Mouse (Mus musculus): ENCODE measurements around the gene Hecw2. TPM values are rescaled to one million over a fixed set of nuclear protein-coding genes. Genes with fewer than 3 reads are reported as not detected.

Hecw2 gene
- polyA plus RNA-seq, 2 experiments: 0.17 to 0.26 TPM

GRCm38 (mm10) chr1:53841080-53841479, 353.9 kb downstream of the Hecw2 start:
- Histone ChIP-seq H3K4me1 (replicated peaks; ENCODE audit: control insufficient read depth in 2 of 2, insufficient read depth in 2 of 2, low read length in 1 of 2) (0 out of 4 replicates have a peak, but pooled peaks cover 0 to 2% of the 10 kb centered on the region in 2 experiments), H3K27ac (no peak overlapping the region), H3K27me3 (ENCODE audit: control insufficient read depth, insufficient read depth, low read length) (no peaks in the 10 kb centered on the region), H3K4me2 (ENCODE audit: low read depth) (no peak overlapping the region), H3K36me3 (replicated peaks; ENCODE audit: control insufficient read depth, insufficient read depth, low read depth) (no peaks in the 10 kb centered on the region), H3K9me3 (ENCODE audit: control insufficient read depth, low read length) (no peaks in the 10 kb centered on the region), H3K9ac (replicated peaks) (no peak overlapping the region), H3K4me3 (ENCODE audit: insufficient read depth in 1 of 2, low read depth in 2 of 2, low read length in 2 of 2) (no peak overlapping the region)
- TF ChIP-seq EP300 (IDR thresholded peaks at IDR 0.05; ENCODE audit: low read depth) (no peak), CTCF (IDR thresholded peaks at IDR 0.05; ENCODE audit: low read depth) (no peak)
- 54% methylated on average over 4 of the region's 4 CpGs for WGBS (ENCODE audit: insufficient replicate concordance)
- ATAC-seq (ENCODE audit: insufficient read depth): no peak
- no peak for DNase-seq (ENCODE audit: low read depth in 3 of 3, low spot score in 3 of 3)

GRCm38 (mm10) chr1:53839392-53839791, 355.6 kb downstream of the Hecw2 start:
- ATAC-seq (ENCODE audit: insufficient read depth): no peak
- no peak for TF ChIP-seq EP300 (IDR thresholded peaks at IDR 0.05; ENCODE audit: low read depth)
- TF ChIP-seq CTCF (IDR thresholded peaks at IDR 0.05; ENCODE audit: low read depth): no peak
- no peak overlapping the region for H3K27ac ChIP-seq
- no peaks in the 10 kb centered on the region for H3K36me3 ChIP-seq (replicated peaks; ENCODE audit: control insufficient read depth, insufficient read depth, low read depth)
- no peak overlapping the region for H3K4me2 ChIP-seq (ENCODE audit: low read depth)
- no peak overlapping the region for H3K4me3 ChIP-seq (ENCODE audit: insufficient read depth in 1 of 2, low read depth in 2 of 2, low read length in 2 of 2)
- H3K4me1 ChIP-seq (replicated peaks; ENCODE audit: control insufficient read depth in 2 of 2, insufficient read depth in 2 of 2, low read length in 1 of 2): 0 out of 4 replicates have a peak, but pooled peaks cover 0 to 2% of the 10 kb centered on the region in 2 experiments
- H3K9me3 ChIP-seq (ENCODE audit: control insufficient read depth, low read length): no peaks in the 10 kb centered on the region
- DNase-seq (ENCODE audit: low read depth in 3 of 3, low spot score in 3 of 3): no peak
- H3K9ac ChIP-seq (replicated peaks): no peak overlapping the region
- no peaks in the 10 kb centered on the region for H3K27me3 ChIP-seq (ENCODE audit: control insufficient read depth, insufficient read depth, low read length)
- 52% methylated on average over 2 of the region's 2 CpGs for WGBS (ENCODE audit: insufficient replicate concordance)

GRCm38 (mm10) chr1:53838182-53838859, 356.6 kb downstream of the Hecw2 start:
- H3K4me2 ChIP-seq (ENCODE audit: low read depth): no peak overlapping the region
- TF ChIP-seq CTCF (IDR thresholded peaks at IDR 0.05; ENCODE audit: low read depth): no peak
- no peak for TF ChIP-seq EP300 (IDR thresholded peaks at IDR 0.05; ENCODE audit: low read depth)
- no peak overlapping the region for H3K4me3 ChIP-seq (ENCODE audit: insufficient read depth in 1 of 2, low read depth in 2 of 2, low read length in 2 of 2)
- ATAC-seq (ENCODE audit: insufficient read depth) (no peak), DNase-seq (ENCODE audit: low read depth in 3 of 3, low spot score in 3 of 3) (no peak)
- 64% methylated on average over 8 of the region's 8 CpGs for WGBS (ENCODE audit: insufficient replicate concordance)
- peaks cover 0 to 2% of the 10 kb centered on the region in 2 experiments; a peak in 1 of 4 replicates for H3K4me1 ChIP-seq (replicated peaks; ENCODE audit: control insufficient read depth in 2 of 2, insufficient read depth in 2 of 2, low read length in 1 of 2)
- H3K9ac ChIP-seq (replicated peaks): no peak overlapping the region
- H3K9me3 ChIP-seq (ENCODE audit: control insufficient read depth, low read length): no peaks in the 10 kb centered on the region
- no peaks in the 10 kb centered on the region for H3K27me3 ChIP-seq (ENCODE audit: control insufficient read depth, insufficient read depth, low read length)
- no peaks in the 10 kb centered on the region for H3K36me3 ChIP-seq (replicated peaks; ENCODE audit: control insufficient read depth, insufficient read depth, low read depth)
- H3K27ac ChIP-seq: no peak overlapping the region

GRCm38 (mm10) chr1:53830286-53830685, 364.7 kb downstream of the Hecw2 start:
- Histone ChIP-seq H3K27me3 (ENCODE audit: control insufficient read depth, insufficient read depth, low read length) (no peaks in the 10 kb centered on the region), H3K9ac (replicated peaks) (no peak overlapping the region), H3K4me1 (replicated peaks; ENCODE audit: control insufficient read depth in 2 of 2, insufficient read depth in 2 of 2, low read length in 1 of 2) (no peaks in the 10 kb centered on the region; a peak in 1 of 4 replicates), H3K4me2 (ENCODE audit: low read depth) (no peak overlapping the region), H3K27ac (no peak overlapping the region), H3K9me3 (ENCODE audit: control insufficient read depth, low read length) (no peaks in the 10 kb centered on the region), H3K4me3 (ENCODE audit: insufficient read depth in 1 of 2, low read depth in 2 of 2, low read length in 2 of 2) (no peak overlapping the region), H3K36me3 (replicated peaks; ENCODE audit: control insufficient read depth, insufficient read depth, low read depth) (no peaks in the 10 kb centered on the region)
- DNase-seq (ENCODE audit: low read depth in 3 of 3, low spot score in 3 of 3) (no peak), ATAC-seq (ENCODE audit: insufficient read depth) (no peak)
- TF ChIP-seq CTCF (IDR thresholded peaks at IDR 0.05; ENCODE audit: low read depth) (no peak), EP300 (IDR thresholded peaks at IDR 0.05; ENCODE audit: low read depth) (no peak)
- WGBS (ENCODE audit: insufficient replicate concordance): 61% methylated on average over 5 of the region's 5 CpGs

GRCm38 (mm10) chr1:53829089-53829488, 365.9 kb downstream of the Hecw2 start:
- WGBS (ENCODE audit: insufficient replicate concordance): 68% methylated on average over 9 of the region's 9 CpGs
- Histone ChIP-seq H3K4me2 (ENCODE audit: low read depth) (no peak overlapping the region), H3K4me3 (ENCODE audit: insufficient read depth in 1 of 2, low read depth in 2 of 2, low read length in 2 of 2) (no peak overlapping the region), H3K27me3 (ENCODE audit: control insufficient read depth, insufficient read depth, low read length) (no peaks in the 10 kb centered on the region), H3K27ac (no peak overlapping the region), H3K9ac (replicated peaks) (no peak overlapping the region), H3K9me3 (ENCODE audit: control insufficient read depth, low read length) (no peaks in the 10 kb centered on the region), H3K36me3 (replicated peaks; ENCODE audit: control insufficient read depth, insufficient read depth, low read depth) (no peaks in the 10 kb centered on the region), H3K4me1 (replicated peaks; ENCODE audit: control insufficient read depth in 2 of 2, insufficient read depth in 2 of 2, low read length in 1 of 2) (no peaks in the 10 kb centered on the region; a peak in 1 of 4 replicates)
- TF ChIP-seq EP300 (IDR thresholded peaks at IDR 0.05; ENCODE audit: low read depth) (no peak), CTCF (IDR thresholded peaks at IDR 0.05; ENCODE audit: low read depth) (no peak)
- no peak for ATAC-seq (ENCODE audit: insufficient read depth)
- no peak for DNase-seq (ENCODE audit: low read depth in 3 of 3, low spot score in 3 of 3)

All from liver, embryonic 14.5 days (tissue).